Mouse (Mus musculus) cerebellum, adult 2 months (tissue): ENCODE measurements around the gene Wdfy4. TPM values are rescaled to one million over a fixed set of nuclear protein-coding genes. Genes with fewer than 3 reads are reported as not detected.

Experiments
- DNase-seq, 2 experiments: peaks; one replicate each; pipeline ENCODE4 v3.0.0; 2021
- H3K27ac ChIP-seq: fragments of 200-500 bp; 2 replicates; pipeline ENCODE4 v1.5.1; 2012; ENCODE audit warnings: low read length, control low read depth, inconsistent platforms; ENCODE audit not compliant: insufficient read depth
- H3K27me3 ChIP-seq: fragments of 200-500 bp; 2 replicates; pipeline ENCODE4 v1.6.1; 2012; ENCODE audit warnings: inconsistent platforms, mild to moderate bottlenecking, low read length, moderate library complexity; ENCODE audit not compliant: control insufficient read depth, insufficient read depth
- H3K4me1 ChIP-seq: fragments of 200-500 bp; 2 replicates; pipeline ENCODE4 v1.6.1; 2011; ENCODE audit warnings: low read length; ENCODE audit not compliant: control insufficient read depth, insufficient read depth
- H3K4me3 ChIP-seq: fragments of 200-500 bp; replicated peaks from 2 replicates; pipeline ENCODE3; 2011; ENCODE audit warnings: mild to moderate bottlenecking, low read depth, low read length, control low read depth; ENCODE audit not compliant: insufficient read depth
- CTCF ChIP-seq: fragments of 200-500 bp; IDR thresholded peaks from 2 replicates; pipeline ENCODE4 v1.5.1; 2011; ENCODE audit warnings: low read depth, mild to moderate bottlenecking, control low read depth, low read length, moderate library complexity, borderline replicate concordance; ENCODE audit not compliant: insufficient read depth
- POLR2A ChIP-seq: fragments of 200-500 bp; IDR thresholded peaks from 2 replicates; pipeline ENCODE4 v1.6.1; 2011; ENCODE audit warnings: low read length, control low read depth, borderline replicate concordance; ENCODE audit not compliant: insufficient read depth
- WGBS: fragments of 180-500 bp; shearing (Covaris S2); methylation state at CpG from one replicate; pipeline ENCODE4 v1.1.7; 2018; 5-methylcytosine and 5-hydroxymethylcytosine counted together
- polyA plus RNA-seq: library from polyadenylated mRNA; depleted of rRNA; stranded (reverse); fragments of >200 nt; gene quantifications from 2 replicates; pipeline ENCODE4 v1.2.3, GENCODE M21; 2012

Wdfy4 gene
- polyA plus RNA-seq, 1 experiment, result 0.62 TPM

DNA sequence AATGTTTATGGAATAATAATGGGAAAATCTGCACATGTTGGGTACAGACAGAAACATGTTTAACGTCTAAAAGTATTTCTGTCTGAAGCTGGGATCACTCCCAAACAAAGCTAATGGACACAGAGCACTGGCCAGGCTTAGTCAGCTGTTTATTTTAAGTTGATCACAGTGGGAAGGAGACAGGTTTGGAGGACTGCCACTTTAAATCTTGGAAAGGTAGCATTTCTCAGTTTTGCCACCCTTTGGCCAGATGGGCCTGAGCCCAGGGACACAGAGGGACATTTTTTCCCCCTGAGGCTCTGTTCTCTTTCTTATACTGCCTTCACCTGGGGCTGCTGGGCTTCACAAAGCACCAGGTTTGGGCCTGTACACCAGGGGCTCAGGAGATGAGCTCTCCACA lies 103.0 kb downstream of the Wdfy4 start:
- H3K4me1 ChIP-seq, result peaks cover 6% of the 10 kb centered on the region; the same call in 1 of the 2 replicates
- H3K27me3 ChIP-seq, result peaks cover 2% of the 10 kb centered on the region; the same call in 1 of the 2 replicates
- DNase-seq, result peak; percentile 38 to 68
- WGBS, result 20% methylated on average over 1 of the region's 1 CpGs
- no peak for TF ChIP-seq CTCF
- TF ChIP-seq POLR2A, result no peak
- H3K27ac ChIP-seq, result no peak overlapping the region
- no peak overlapping the region for H3K4me3 ChIP-seq

DNA sequence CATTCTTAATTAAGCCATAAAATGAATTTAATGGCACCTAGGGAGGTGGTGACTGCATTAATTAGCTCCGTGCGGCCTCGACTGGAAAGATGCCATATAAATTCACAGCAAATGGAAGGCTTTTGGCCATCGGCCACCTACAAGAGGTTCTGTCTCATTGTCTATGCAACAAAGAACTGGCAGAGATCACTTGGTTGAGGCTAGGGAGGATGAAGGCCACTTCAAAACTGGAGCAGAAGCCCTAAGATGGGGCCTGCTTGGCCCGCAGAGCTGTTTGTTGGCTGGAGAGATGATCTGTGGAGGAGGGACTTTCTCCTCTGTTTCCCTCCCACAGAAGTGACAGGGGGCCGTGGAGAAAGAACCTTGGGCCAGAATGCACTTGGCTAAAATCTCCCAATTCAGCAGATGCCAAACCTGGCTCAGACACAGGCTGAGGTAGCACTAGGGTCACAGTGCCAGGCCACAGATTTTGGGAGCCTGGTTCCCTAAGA lies 103.9 kb downstream of the Wdfy4 start:
- TF ChIP-seq CTCF (no peak), POLR2A (no peak)

GRCm38 (mm10) chr14:33078596-33078995 lies 106.7 kb downstream of the Wdfy4 start:
- Histone ChIP-seq H3K4me1 (peaks cover 6% of the 10 kb centered on the region; the same call in 1 of the 2 replicates), H3K27ac (no peak overlapping the region), H3K27me3 (peaks cover 2% of the 10 kb centered on the region; the same call in 1 of the 2 replicates), H3K4me3 (no peak overlapping the region)
- DNase-seq, result no peak
- WGBS, result 95% methylated on average over 6 of the region's 6 CpGs
- no peak for TF ChIP-seq POLR2A
- TF ChIP-seq CTCF, result no peak

More for the DNA sequence above, 103.9 kb downstream of the Wdfy4 start:
- WGBS, result 7% methylated on average over 6 of the region's 6 CpGs
- peaks cover 2% of the 10 kb centered on the region; the same call in 1 of the 2 replicates for H3K27me3 ChIP-seq
- H3K27ac ChIP-seq, result no peak overlapping the region
- peaks cover 6% of the 10 kb centered on the region; the same call in 1 of the 2 replicates for H3K4me1 ChIP-seq
- H3K4me3 ChIP-seq, result no peak overlapping the region
- peak; percentile 60 to 78 for DNase-seq

GRCm38 (mm10) chr14:33078110-33078509 lies 107.2 kb downstream of the Wdfy4 start:
- no peak for DNase-seq
- no peak for TF ChIP-seq POLR2A
- no peak for TF ChIP-seq CTCF
- Histone ChIP-seq H3K4me1 (peaks cover 6% of the 10 kb centered on the region; the same call in 1 of the 2 replicates), H3K27ac (no peak overlapping the region), H3K27me3 (peaks cover 2% of the 10 kb centered on the region; the same call in 1 of the 2 replicates), H3K4me3 (no peak overlapping the region)
- WGBS, result 88% methylated on average over 6 of the region's 6 CpGs

GRCm38 (mm10) chr14:33073355-33073754 lies 112.0 kb downstream of the Wdfy4 start:
- DNase-seq, result no peak
- H3K27ac ChIP-seq, result no peak overlapping the region
- TF ChIP-seq CTCF (no peak), POLR2A (no peak)
- no peaks in the 10 kb centered on the region for H3K4me1 ChIP-seq
- peaks cover 2% of the 10 kb centered on the region; the same call in 1 of the 2 replicates for H3K27me3 ChIP-seq
- no peak overlapping the region for H3K4me3 ChIP-seq
- WGBS, result 94% methylated on average over 3 of the region's 3 CpGs

- H3K27me3 ChIP-seq, result peaks cover 1% of the 10 kb centered on the region; the same call in 1 of the 2 replicates
- no peak overlapping the region for H3K4me3 ChIP-seq
- no peaks in the 10 kb centered on the region for H3K4me1 ChIP-seq
- WGBS, result 82% methylated on average over 7 of the region's 7 CpGs
- no peak for DNase-seq
- no peak overlapping the region for H3K27ac ChIP-seq
- TF ChIP-seq CTCF (no peak), POLR2A (no peak)
Observed at GRCm38 (mm10) chr14:33072351-33072750, 113.0 kb downstream of the Wdfy4 start.

- TF ChIP-seq POLR2A (no peak), CTCF (no peak)
- no peak overlapping the region for H3K4me3 ChIP-seq
- H3K4me1 ChIP-seq, result no peaks in the 10 kb centered on the region
- H3K27ac ChIP-seq, result no peak overlapping the region
- WGBS, result 69% methylated on average over 9 of the region's 9 CpGs
- no peak for DNase-seq
- peaks cover 1% of the 10 kb centered on the region; the same call in 1 of the 2 replicates for H3K27me3 ChIP-seq
Observed at GRCm38 (mm10) chr14:33067676-33068075, 117.6 kb downstream of the Wdfy4 start.

GRCm38 (mm10) chr14:33062996-33063395 lies 122.3 kb downstream of the Wdfy4 start:
- Histone ChIP-seq H3K27me3 (no peaks in the 10 kb centered on the region; the same call in 1 of the 2 replicates), H3K4me1 (no peaks in the 10 kb centered on the region), H3K27ac (no peak overlapping the region), H3K4me3 (no peak overlapping the region)
- TF ChIP-seq POLR2A, result no peak
- no peak for TF ChIP-seq CTCF
- no peak for DNase-seq
- 48% methylated on average over 5 of the region's 5 CpGs for WGBS
